Mouse (Mus musculus) forebrain, embryonic 12.5 days (tissue): ENCODE measurements around the gene Gnai3. TPM values are rescaled to one million over a fixed set of nuclear protein-coding genes. Genes with fewer than 3 reads are reported as not detected.
A peak's percentile ranks its signal among the peaks of the same experiment; 100 is the strongest.

Experiments used
- ATAC-seq: fragments of 200-750 bp; cut with Nextera tagmentation; 2 replicates; pipeline ENCODE4 v1.8.0; 2017; ENCODE audit warnings: moderate TSS enrichment; ENCODE audit not compliant: low FRiP score
- H3K27ac ChIP-seq: fragments of 300-500 bp; sonication (generic); 2 replicates; pipeline ENCODE4 v1.5.1; 2016; ENCODE audit warnings: mild to moderate bottlenecking
- H3K27me3 ChIP-seq: fragments of 300-500 bp; sonication (generic); 2 replicates; pipeline ENCODE4 v1.6.1; 2016; ENCODE audit warnings: mild to moderate bottlenecking
- H3K36me3 ChIP-seq: fragments of 300-500 bp; sonication (generic); replicated peaks from 2 replicates; pipeline ENCODE4 v1.6.1; 2016; ENCODE audit warnings: mild to moderate bottlenecking
- H3K4me1 ChIP-seq: fragments of 300-500 bp; sonication (generic); 2 replicates; pipeline ENCODE4 v1.6.1; 2016
- H3K4me2 ChIP-seq: fragments of 300-500 bp; sonication (generic); 2 replicates; pipeline ENCODE4 v1.6.1; 2016; ENCODE audit warnings: mild to moderate bottlenecking, moderate library complexity
- H3K4me3 ChIP-seq: fragments of 300-500 bp; sonication (generic); replicated peaks from 2 replicates; pipeline ENCODE4 v1.5.1; 2016; ENCODE audit warnings: mild to moderate bottlenecking
- H3K9ac ChIP-seq: fragments of 300-500 bp; sonication (generic); 2 replicates; pipeline ENCODE4 v1.6.1; 2016; ENCODE audit warnings: mild to moderate bottlenecking
- H3K9me3 ChIP-seq: fragments of 300-500 bp; sonication (generic); 2 replicates; pipeline ENCODE4 v1.6.1; 2016
- WGBS: fragments of 180-500 bp; shearing (Covaris S2); methylation state at CpG from one replicate; pipeline ENCODE4 v1.1.7; 2016; 5-methylcytosine and 5-hydroxymethylcytosine counted together
- polyA plus RNA-seq: library from polyadenylated mRNA; unstranded; fragments of >200 nt; fragmentation: Nextera tagmentation; extraction: Ambion mirVana; gene quantifications from 2 replicates; pipeline ENCODE4 v1.2.1, GENCODE M21; 2016

The Gnai3 gene
- polyA plus RNA-seq, 1 experiment from 2014 or later = 198 TPM

- no peak overlapping the region for H3K27ac ChIP-seq
- H3K9ac ChIP-seq = no peak overlapping the region
- H3K4me1 ChIP-seq = peaks cover 4% of the 10 kb centered on the region; the same call in 1 of the 2 replicates
- H3K4me3 ChIP-seq = no peak overlapping the region
- 73% methylated on average over 8 of the region's 8 CpGs for WGBS
- H3K9me3 ChIP-seq = no peaks in the 10 kb centered on the region
- H3K4me2 ChIP-seq = no peak overlapping the region
- no peak for ATAC-seq
- H3K36me3 ChIP-seq = no peaks in the 10 kb centered on the region
- peaks cover 11% of the 10 kb centered on the region; the same call in 1 of the 2 replicates for H3K27me3 ChIP-seq
Measured at GRCm38 (mm10) chr3:108096226-108096625, 49.7 kb downstream of the Gnai3 start.

DNA sequence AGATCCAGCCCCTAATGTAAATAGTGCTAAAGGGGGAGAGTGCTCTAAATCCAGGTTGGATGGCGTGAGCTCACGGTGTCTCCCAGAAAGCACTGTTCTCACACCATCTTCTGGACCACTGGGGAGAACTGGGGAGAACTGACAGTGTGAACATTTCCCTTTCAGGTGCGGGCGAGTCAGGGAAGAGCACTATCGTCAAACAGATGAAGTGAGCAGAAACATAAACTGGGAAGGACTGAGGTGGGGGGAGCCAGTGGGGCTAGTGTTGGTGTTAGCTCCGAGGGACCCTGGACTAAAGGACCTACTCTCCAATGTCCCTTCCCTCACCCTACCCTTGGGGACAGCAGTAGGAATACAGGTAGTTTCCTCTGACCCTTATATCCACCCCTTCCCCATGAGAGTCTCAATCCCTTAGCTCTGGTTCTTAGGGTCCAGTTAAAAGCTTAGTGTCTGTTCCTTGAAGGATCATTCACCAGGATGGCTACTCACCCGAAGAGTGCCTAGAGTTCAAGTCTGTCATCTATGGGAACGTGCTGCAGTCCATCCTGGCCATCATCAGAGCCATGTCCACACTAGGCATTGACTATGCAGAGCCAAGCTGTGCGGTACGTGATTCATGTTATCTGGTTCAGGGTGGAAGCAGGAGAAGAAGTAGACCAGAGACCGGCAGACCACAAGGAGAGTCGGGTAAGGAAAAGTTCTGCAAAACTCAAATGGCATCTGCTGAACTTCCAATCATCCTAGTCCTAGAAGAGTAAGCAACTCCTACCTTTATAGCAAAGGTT is 50.8 kb downstream of the Gnai3 start:
- no peaks in the 10 kb centered on the region for H3K9me3 ChIP-seq
- peaks cover 15% of the 10 kb centered on the region; the same call in 1 of the 2 replicates for H3K27me3 ChIP-seq
- no peak overlapping the region for H3K27ac ChIP-seq
- H3K4me3 ChIP-seq = no peak overlapping the region
- H3K4me2 ChIP-seq = no peak overlapping the region
- WGBS = 92% methylated on average over 12 of the region's 12 CpGs
- no peak overlapping the region for H3K9ac ChIP-seq
- H3K36me3 ChIP-seq = no peaks in the 10 kb centered on the region
- ATAC-seq = no peak
- no peaks in the 10 kb centered on the region; the same call in 1 of the 2 replicates for H3K4me1 ChIP-seq

GRCm38 (mm10) chr3:108094146-108094545 is 51.8 kb downstream of the Gnai3 start:
- no peak overlapping the region for H3K4me2 ChIP-seq
- no peak overlapping the region for H3K9ac ChIP-seq
- no peak for ATAC-seq
- no peak overlapping the region for H3K27ac ChIP-seq
- H3K36me3 ChIP-seq = no peaks in the 10 kb centered on the region
- no peak overlapping the region for H3K4me3 ChIP-seq
- no peaks in the 10 kb centered on the region for H3K9me3 ChIP-seq
- H3K27me3 ChIP-seq = peaks cover 18% of the 10 kb centered on the region; the same call in 1 of the 2 replicates
- no peaks in the 10 kb centered on the region; the same call in 1 of the 2 replicates for H3K4me1 ChIP-seq
- WGBS = 90% methylated on average over 1 of the region's 1 CpGs

DNA sequence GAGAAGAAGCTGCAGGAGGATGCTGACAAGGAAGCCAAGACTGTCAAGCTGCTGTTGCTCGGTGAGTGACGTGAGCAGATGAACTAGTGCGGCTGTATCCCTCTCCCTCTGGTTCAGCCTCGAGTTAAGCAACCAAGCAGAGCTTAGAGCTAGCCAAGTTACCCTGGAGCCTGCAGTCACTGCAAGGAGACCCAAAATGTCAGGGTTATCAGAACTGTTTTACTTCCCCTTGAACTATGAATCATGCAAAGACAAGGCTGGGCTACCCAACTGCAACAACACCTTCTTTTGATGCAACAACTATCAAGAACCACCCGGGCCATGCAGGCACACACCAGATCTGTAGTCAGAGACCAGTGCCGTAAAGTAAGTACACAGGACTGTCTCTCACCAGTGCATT is 52.6 kb downstream of the Gnai3 start:
- WGBS = 48% methylated on average over 6 of the region's 6 CpGs
- Histone ChIP-seq H3K4me2 (no peak overlapping the region), H3K9ac (no peak overlapping the region), H3K9me3 (no peaks in the 10 kb centered on the region), H3K27ac (no peak overlapping the region), H3K4me3 (no peak overlapping the region), H3K27me3 (peaks cover 20% of the 10 kb centered on the region; the same call in 1 of the 2 replicates), H3K36me3 (no peaks in the 10 kb centered on the region), H3K4me1 (no peaks in the 10 kb centered on the region; the same call in 1 of the 2 replicates)
- no peak for ATAC-seq

DNA sequence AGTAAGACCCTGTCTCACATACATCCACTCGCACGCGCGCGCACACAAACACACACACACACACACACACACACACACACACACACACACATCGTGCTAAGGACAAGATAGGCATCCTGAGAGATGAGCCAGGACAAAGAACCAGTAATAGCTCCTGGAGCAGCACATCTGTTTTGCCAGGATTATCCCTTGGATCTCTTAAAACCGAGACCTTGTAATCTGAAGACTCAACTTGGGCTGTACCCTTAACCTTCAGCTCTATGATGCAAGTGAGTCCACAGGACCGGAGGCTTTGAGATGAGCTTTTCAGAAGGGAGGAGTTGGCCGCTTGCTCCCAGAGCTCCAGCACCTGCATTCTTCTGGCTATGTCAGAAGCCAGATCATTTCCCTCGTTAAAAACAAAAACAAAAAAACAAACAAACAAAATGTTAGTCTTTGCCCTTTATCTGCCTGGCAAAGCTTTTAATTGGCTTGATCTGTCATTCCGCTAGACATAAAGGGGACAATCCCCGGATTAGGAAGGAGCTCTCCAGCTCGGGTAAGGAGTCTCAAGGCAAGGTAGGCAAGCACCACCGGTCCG is 53.3 kb downstream of the Gnai3 start, which contains the start of gene Gnat2:
Gnat2 (plus strand) TSS at position 254 of the 580 bp plus-strand sequence.
- ATAC-seq = no peak
- Histone ChIP-seq H3K27me3 (peaks cover 20% of the 10 kb centered on the region; the same call in 1 of the 2 replicates), H3K36me3 (no peaks in the 10 kb centered on the region), H3K9ac (no peak within 1 kb of the TSS), H3K4me2 (no peak within 1 kb of the TSS), H3K9me3 (no peaks in the 10 kb centered on the region), H3K27ac (no peak within 1 kb of the TSS), H3K4me3 (no peak within 1 kb of the TSS), H3K4me1 (no peaks in the 10 kb centered on the region; the same call in 1 of the 2 replicates)
- 55% methylated on average over 15 of the region's 15 CpGs for WGBS

- no peaks in the 10 kb centered on the region for H3K9me3 ChIP-seq
- 78% methylated on average over 6 of the region's 6 CpGs for WGBS
- H3K27ac ChIP-seq = no peak overlapping the region
- H3K27me3 ChIP-seq = peaks cover 20% of the 10 kb centered on the region; the same call in 1 of the 2 replicates
- no peak for ATAC-seq
- no peak overlapping the region for H3K9ac ChIP-seq
- no peak overlapping the region for H3K4me3 ChIP-seq
- H3K4me1 ChIP-seq = no peaks in the 10 kb centered on the region; the same call in 1 of the 2 replicates
- H3K36me3 ChIP-seq = no peaks in the 10 kb centered on the region
- H3K4me2 ChIP-seq = no peak overlapping the region
Measured at GRCm38 (mm10) chr3:108092030-108092429, 53.9 kb downstream of the Gnai3 start.

GRCm38 (mm10) chr3:108090561-108090960 is 55.4 kb downstream of the Gnai3 start:
- 93% methylated on average over 2 of the region's 2 CpGs for WGBS
- Histone ChIP-seq H3K27ac (no peak overlapping the region), H3K27me3 (peaks cover 20% of the 10 kb centered on the region; the same call in 1 of the 2 replicates), H3K36me3 (no peaks in the 10 kb centered on the region), H3K9ac (no peak overlapping the region), H3K4me1 (peaks cover 13% of the 10 kb centered on the region), H3K9me3 (no peaks in the 10 kb centered on the region), H3K4me2 (no peak overlapping the region), H3K4me3 (no peak overlapping the region)
- ATAC-seq = no peak

DNA sequence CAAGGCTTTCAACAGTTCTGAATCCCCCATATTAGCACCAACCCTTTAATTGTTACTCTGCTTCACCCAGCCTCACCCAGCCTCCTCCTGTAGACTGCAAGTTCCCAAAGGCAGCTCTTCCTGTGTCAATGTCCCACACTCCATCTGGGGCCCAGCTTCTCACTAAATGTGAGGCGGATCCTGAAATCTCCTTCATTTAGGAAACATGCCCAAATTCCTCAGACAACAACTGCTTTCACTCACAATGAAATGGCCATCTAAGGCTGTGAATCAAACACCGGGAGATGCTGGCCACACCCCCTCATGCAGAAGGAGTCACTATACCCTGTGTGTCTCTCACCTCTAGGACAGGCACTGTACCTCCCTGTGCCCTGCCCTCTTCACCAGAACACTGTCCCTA is 56.0 kb downstream of the Gnai3 start:
- H3K9ac ChIP-seq = no peak overlapping the region
- peaks cover 20% of the 10 kb centered on the region; the same call in 1 of the 2 replicates for H3K27me3 ChIP-seq
- no peaks in the 10 kb centered on the region for H3K36me3 ChIP-seq
- H3K27ac ChIP-seq = no peak overlapping the region
- no peak overlapping the region for H3K4me3 ChIP-seq
- ATAC-seq = no peak
- 39% methylated on average over 2 of the region's 2 CpGs for WGBS
- peaks cover 18% of the 10 kb centered on the region for H3K4me1 ChIP-seq
- H3K9me3 ChIP-seq = no peaks in the 10 kb centered on the region
- H3K4me2 ChIP-seq = no peak overlapping the region

DNA sequence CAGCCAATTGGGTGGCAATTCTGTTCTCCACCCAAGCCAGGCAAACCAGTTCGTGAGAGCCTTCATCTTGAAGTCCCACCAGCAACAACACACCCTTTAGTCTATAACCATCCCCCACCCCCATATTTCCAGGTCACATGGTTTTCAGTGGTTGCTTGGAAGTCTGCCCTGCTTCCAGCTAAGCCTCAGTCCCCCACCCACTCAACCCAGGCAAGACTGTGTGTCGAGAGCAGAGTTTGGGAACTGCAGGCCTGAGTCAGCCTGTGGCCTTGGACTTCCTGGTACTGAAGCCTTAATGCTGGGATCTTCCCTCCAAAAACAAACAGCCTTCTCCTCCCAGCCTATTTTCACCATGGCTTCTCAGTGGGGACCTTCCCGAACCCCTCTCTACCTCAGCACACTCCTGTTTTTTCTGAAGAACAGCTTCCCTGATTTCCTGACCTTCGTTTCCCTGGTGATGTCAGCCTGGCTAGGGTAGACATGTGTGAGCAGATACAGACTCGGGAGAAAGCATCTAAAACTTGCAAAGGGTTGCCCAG is 57.0 kb downstream of the Gnai3 start:
- H3K4me2 ChIP-seq = no peak overlapping the region
- no peak overlapping the region for H3K27ac ChIP-seq
- H3K9me3 ChIP-seq = no peaks in the 10 kb centered on the region
- H3K4me3 ChIP-seq = no peak overlapping the region
- no peaks in the 10 kb centered on the region for H3K36me3 ChIP-seq
- H3K4me1 ChIP-seq = peaks cover 28% of the 10 kb centered on the region
- no peak overlapping the region for H3K9ac ChIP-seq
- peaks cover 20% of the 10 kb centered on the region; the same call in 1 of the 2 replicates for H3K27me3 ChIP-seq
- ATAC-seq = no peak
- WGBS = 61% methylated on average over 5 of the region's 5 CpGs

DNA sequence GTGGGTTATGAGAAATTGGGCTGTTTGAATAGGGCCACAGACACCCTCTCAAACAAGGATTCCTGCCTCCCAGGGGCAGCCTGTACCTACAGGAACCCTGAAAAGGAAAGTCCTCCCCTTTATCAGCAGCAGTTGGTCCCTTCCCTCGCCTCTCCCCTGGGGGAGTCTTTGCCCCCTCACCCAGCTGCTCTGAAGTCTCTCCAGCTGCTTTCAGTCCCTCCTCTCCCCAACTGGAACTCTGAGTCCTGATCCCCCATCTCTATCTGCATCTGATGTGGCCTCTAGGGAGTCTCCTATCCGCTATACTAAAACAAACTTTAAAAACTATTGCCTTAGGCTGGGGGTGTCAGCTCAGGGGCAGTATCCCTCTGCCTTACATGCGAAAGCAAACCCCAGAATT is 58.6 kb downstream of the Gnai3 start:
- H3K4me1 ChIP-seq = peaks cover 43% of the 10 kb centered on the region
- no peak overlapping the region for H3K9ac ChIP-seq
- ATAC-seq = no peak
- no peaks in the 10 kb centered on the region for H3K9me3 ChIP-seq
- H3K4me2 ChIP-seq = 0 out of 2 replicates have a peak overlapping the region, but pooled peaks have one; percentile 100
- WGBS = 89% methylated on average over 3 of the region's 3 CpGs
- peaks cover 16% of the 10 kb centered on the region; the same call in 1 of the 2 replicates for H3K27me3 ChIP-seq
- H3K36me3 ChIP-seq = no peaks in the 10 kb centered on the region
- no peak overlapping the region for H3K27ac ChIP-seq
- H3K4me3 ChIP-seq = no peak overlapping the region

- Histone ChIP-seq H3K4me3 (peak within 1 kb of the TSS; percentile 66), H3K27me3 (peaks cover 9% of the 10 kb centered on the region; the same call in 1 of the 2 replicates), H3K9me3 (no peaks in the 10 kb centered on the region), H3K36me3 (no peaks in the 10 kb centered on the region), H3K9ac (peak within 1 kb of the TSS; percentile 78), H3K4me2 (peak within 1 kb of the TSS; percentile 100), H3K4me1 (peaks cover 52% of the 10 kb centered on the region), H3K27ac (peak within 1 kb of the TSS; percentile 87)
- WGBS = under 1% methylated on average over 29 of the region's 29 CpGs
- 0 out of 2 replicates have a peak, but pooled peaks have one; percentile 21 for ATAC-seq
Measured at GRCm38 (mm10) chr3:108086470-108086979, 59.4 kb downstream of the Gnai3 start, which contains the start of gene Ampd2. TSS of gene Ampd2 (minus strand) at chr3:108086651.
